Mouse (Mus musculus) effector memory CD4-positive, alpha-beta T cell, adult 7 months (primary cell): ENCODE measurements around the gene Tgtp1. TPM values are rescaled to one million over a fixed set of nuclear protein-coding genes. Genes with fewer than 3 reads are reported as not detected.

Source experiments
- polyA plus RNA-seq: library from polyadenylated mRNA; unstranded; fragments of 100-300 nt; shearing (Covaris generic); gene quantifications from one replicate; pipeline ENCODE4 v1.2.1, GENCODE M21; 2017

Tgtp1 gene
- 54.3 TPM for polyA plus RNA-seq

DNA sequence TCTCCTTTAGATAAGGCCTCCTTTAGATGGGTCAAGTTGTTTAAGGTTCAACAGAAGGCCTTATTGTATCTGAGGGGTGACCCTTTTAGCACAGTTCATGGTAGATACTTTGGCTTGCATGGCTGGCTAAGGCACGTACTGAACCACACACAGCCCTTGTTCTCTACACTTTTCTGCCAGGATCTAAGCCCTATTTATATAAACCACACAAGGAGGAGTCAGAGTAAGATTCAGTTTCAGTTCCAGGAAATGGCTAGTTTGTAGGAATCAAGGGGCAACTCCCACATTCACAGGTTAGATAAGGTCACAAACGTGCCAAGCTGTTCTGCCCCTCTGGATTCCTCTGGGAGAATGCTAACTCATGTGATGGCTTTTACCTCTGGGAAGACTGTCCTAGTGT lies at the start of gene Tgtp1:
TSS of gene Tgtp1 (minus strand) at position 155 of the 400 bp plus-strand sequence.

GRCm38 (mm10) chr11:48991740-48992520 lies 2.0 kb downstream of the Tgtp1 start, which contains the start of gene Gm12185:
Gm12185 (minus strand) TSS chr11:48992226.

DNA sequence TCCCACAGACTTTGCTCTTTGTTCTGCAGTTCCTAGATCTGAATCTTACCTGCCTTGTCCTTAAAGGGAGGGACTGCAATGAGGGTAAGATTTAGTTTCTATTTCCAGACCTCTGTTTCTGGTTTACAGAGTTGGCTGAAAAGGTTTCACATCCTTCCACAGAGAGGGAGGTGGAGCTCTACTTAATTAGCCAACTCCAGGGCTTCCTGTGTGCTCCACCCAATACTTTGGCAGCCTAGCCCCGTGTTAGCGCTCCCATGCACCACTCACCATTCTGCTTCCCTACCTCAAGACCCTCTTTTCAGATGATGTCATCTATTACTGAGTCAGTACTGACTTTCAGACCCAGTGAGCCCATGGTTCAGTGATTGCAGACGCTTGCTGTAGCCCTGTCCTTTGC lies 14.7 kb downstream of the Tgtp1 start, which contains the start of gene 9930111J21Rik1:
TSS of gene 9930111J21Rik1 (minus strand) at position 148 of the 400 bp plus-strand sequence.

GRCm38 (mm10) chr11:48978240-48978939 lies 15.6 kb downstream of the Tgtp1 start, which contains the start of gene Olfr56:
Olfr56 (plus strand) TSS chr11:48978889.

DNA sequence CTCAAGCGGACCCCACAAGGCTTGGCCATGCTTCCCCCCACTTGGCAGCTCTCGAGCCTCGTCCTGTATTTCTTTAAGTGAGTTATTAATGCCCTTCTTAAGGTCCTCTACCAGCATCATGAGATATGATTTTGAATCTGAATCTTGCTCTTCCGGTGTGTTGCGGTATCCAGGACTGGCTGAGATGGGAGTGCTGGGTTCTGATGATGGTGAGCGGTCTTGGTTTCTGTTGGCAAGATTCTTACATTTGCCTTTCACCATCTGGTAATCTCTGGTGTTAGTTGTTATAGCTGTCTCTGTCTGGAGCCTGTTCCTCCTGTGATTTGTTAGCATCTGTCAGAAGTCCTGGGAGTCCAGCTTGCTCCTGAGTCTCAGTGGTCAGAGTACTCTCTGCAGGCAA lies 47.9 kb downstream of the Tgtp1 start, which contains the start of gene Psme2b:
TSS of gene Psme2b (minus strand) at position 101 of the 400 bp plus-strand sequence.

Other genes with a start within 250 kb of the Tgtp1 start
- 570 TPM for gene Rack1, start 193.8 kb downstream of the Tgtp1 start, polyA plus RNA-seq
- 0.68 TPM for gene Trim41, start 176.8 kb downstream of the Tgtp1 start, polyA plus RNA-seq
- gene Trim7, start 168.0 kb downstream of the Tgtp1 start, polyA plus RNA-seq, result 0.80 TPM
- 7.8 TPM for gene Gm12184, start 167.5 kb downstream of the Tgtp1 start, polyA plus RNA-seq
- gene Irgm1, start 122.5 kb downstream of the Tgtp1 start, polyA plus RNA-seq, result 29.4 TPM
- gene Gm5431, start 92.0 kb downstream of the Tgtp1 start, polyA plus RNA-seq, result 0.89 TPM
- gene Psme2b, start 48.0 kb downstream of the Tgtp1 start, polyA plus RNA-seq, result 101 TPM
- gene Olfr56, start 15.3 kb downstream of the Tgtp1 start, polyA plus RNA-seq, result 0.76 TPM
- 101 TPM for gene 9930111J21Rik1, start 14.8 kb downstream of the Tgtp1 start, polyA plus RNA-seq
- gene Gm12185, start 1.9 kb downstream of the Tgtp1 start, polyA plus RNA-seq, result 1.7 TPM
- 78.1 TPM for gene 9930111J21Rik2, start 57.1 kb upstream of the Tgtp1 start, polyA plus RNA-seq
- gene Tgtp2, start 70.0 kb upstream of the Tgtp1 start, polyA plus RNA-seq, result 80.7 TPM
- 156 TPM for gene Ifi47, start 82.4 kb upstream of the Tgtp1 start, polyA plus RNA-seq
- not detected for gene Olfr1396, start 120.7 kb upstream of the Tgtp1 start, polyA plus RNA-seq
- 0.17 TPM for gene Olfr1395, start 148.1 kb upstream of the Tgtp1 start, polyA plus RNA-seq
- gene Olfr1394, start 160.2 kb upstream of the Tgtp1 start, polyA plus RNA-seq, result not detected
- gene Btnl9, start 193.0 kb upstream of the Tgtp1 start, polyA plus RNA-seq, result 0.40 TPM
- gene Zfp62, start 209.1 kb upstream of the Tgtp1 start, polyA plus RNA-seq, result 79.0 TPM